Mouse (Mus musculus): ENCODE data around the gene Col12a1. TPM values are rescaled to one million over a fixed set of nuclear protein-coding genes. Genes with fewer than 3 reads are reported as not detected.

The Col12a1 gene
- polyA plus RNA-seq (2016; fragmentation: Nextera tagmentation; extraction: Ambion mirVana) = 3.8 and 7.5 TPM in 2 replicates

DNA sequence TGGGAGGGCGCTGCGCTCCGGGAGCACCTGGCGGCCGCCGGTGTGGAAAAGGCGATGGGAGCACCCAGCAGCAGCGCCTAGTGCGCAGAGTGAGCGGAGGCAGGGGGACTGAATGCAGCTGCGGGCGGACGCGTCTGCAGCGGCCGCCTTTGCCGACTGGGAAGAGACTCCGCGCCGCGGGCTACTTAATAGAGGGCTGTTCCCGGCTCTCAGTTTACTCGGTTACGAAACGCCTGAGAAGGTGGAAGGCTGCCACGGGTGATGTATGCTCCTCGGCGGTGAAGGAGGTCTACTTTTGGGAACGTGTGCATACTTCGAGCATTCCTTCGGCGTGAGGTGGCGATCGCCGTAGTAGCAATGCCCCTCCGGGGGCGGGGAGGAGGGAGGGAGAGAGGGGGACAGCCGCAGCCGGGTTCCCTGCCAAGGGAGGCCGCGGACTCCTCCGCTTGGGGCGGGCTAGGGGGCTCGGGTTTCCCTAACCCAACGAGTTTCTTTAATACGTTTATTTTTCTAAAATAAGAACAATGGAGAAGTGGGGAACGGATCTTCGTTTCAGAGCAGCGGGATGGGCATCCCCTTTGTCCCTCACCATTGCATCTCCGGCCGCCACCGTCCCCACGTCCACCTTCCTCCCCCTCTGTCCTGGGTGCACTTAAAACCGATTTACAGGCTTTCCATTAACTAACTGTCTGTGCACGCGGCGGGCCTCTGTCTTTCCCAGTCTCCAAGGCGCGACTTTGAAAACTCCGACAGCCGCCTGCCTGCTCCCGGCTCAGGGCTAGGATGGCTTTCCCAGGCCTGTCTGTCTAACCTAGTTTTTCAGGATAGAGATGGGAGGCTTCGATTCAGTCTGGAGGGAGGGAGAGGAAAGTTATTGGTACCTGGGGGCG, at the start of gene Col12a1:
TSS of gene Col12a1 (minus strand) at position 351 of the 890 bp plus-strand sequence.
- H3K36me3 ChIP-seq = no peaks in the 10 kb centered on the region
- peaks cover 65% of the 10 kb centered on the region for H3K27me3 ChIP-seq (ENCODE audit: low read depth, poor library complexity, severe bottlenecking)
- WGBS = under 1% methylated on average over 64 of the region's 64 CpGs
- H3K9me3 ChIP-seq (replicated peaks) = peaks cover 6% of the 10 kb centered on the region; the same call in 1 of the 2 replicates
- peak; percentile 73 for DNase-seq (ENCODE audit: low spot score)
- peaks cover 54% of the 10 kb centered on the region for H3K4me1 ChIP-seq
- peak within 1 kb of the TSS; percentile 67 for H3K4me3 ChIP-seq
- H3K27ac ChIP-seq (replicated peaks) = peak within 1 kb of the TSS; percentile 71

DNA sequence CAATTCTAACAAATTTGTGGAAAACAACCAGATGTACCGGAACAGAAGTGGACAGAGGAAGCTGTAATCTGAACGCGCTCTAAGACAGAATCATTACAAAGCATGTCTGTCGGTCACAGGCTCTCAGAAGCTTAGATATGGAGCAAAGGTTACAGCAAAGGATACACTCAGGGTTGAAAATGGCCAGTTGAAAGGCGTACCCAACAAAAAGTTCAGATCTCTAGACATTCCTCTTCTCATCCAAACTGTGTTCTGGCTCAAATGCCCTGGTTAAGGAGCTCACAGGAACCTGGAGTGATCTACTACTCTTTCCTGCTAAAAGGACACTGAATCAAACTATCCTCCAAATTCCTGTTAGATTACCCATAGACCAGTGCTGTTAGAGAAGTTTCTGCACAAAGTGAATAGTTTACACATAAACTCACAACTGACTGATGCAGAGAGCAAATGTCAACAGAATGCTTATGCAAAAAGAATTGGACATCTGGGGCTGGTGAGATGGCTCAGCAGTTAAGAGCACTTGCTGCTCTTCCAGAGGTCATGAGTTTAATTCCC, 48.4 kb upstream of the Col12a1 start:
- DNase-seq (ENCODE audit: low spot score) = no peak
- WGBS = 94% methylated on average over 5 of the region's 5 CpGs
- no peak overlapping the region for H3K4me3 ChIP-seq
- no peak overlapping the region for H3K27ac ChIP-seq (replicated peaks)
- H3K27me3 ChIP-seq (ENCODE audit: low read depth, poor library complexity, severe bottlenecking) = no peaks in the 10 kb centered on the region
- H3K9me3 ChIP-seq (replicated peaks) = no peaks in the 10 kb centered on the region
- no peaks in the 10 kb centered on the region for H3K4me1 ChIP-seq
- H3K36me3 ChIP-seq = 0 out of 2 replicates have a peak, but pooled peaks cover 14% of the 10 kb centered on the region

DNA sequence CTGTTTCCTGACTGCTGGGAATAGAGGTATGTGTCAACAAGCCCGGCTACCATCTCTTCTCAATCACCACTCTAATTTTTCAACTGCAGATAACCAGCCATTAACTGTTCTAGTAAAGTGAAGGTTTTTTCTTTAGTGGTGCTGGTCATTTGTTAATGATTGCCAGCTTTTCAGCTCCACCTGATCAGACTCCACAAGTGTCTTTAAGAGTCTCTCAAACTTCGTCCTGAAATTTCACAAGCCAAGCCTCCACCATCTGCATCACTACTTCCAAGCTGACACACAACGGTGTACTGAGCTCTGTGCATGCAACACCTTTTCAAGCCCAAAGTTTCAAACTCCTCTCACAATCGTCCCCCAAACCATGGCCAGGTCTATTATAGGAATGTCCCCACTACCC, 46.7 kb upstream of the Col12a1 start:
- WGBS = 86% methylated on average over 4 of the region's 4 CpGs
- DNase-seq (ENCODE audit: low spot score) = no peak
- Histone ChIP-seq H3K27ac (replicated peaks) (no peak overlapping the region), H3K36me3 (0 out of 2 replicates have a peak, but pooled peaks cover 2% of the 10 kb centered on the region), H3K9me3 (replicated peaks) (no peaks in the 10 kb centered on the region), H3K4me1 (peaks cover 2% of the 10 kb centered on the region; the same call in 1 of the 2 replicates), H3K4me3 (no peak overlapping the region), H3K27me3 (ENCODE audit: low read depth, poor library complexity, severe bottlenecking) (no peaks in the 10 kb centered on the region)

DNA sequence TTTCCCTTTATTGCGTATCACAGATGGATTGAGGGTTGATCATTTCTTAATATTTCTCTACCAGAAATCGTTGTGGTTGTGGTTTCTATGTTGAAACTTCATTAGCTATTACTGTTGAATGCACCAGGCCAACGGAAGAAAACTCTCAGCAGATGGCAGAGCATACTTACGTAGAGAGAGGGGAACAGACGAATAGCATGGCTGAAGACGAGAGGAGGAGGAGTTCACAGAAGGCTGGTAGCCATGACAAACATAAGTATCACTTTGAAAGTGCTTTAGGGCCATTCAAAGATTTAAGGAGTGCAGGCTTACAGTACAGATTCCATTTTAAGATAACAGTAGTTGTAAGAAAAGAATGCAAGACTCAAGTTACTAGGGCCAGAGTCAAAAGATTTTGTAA, 43.9 kb upstream of the Col12a1 start:
- Histone ChIP-seq H3K27me3 (ENCODE audit: low read depth, poor library complexity, severe bottlenecking) (no peaks in the 10 kb centered on the region), H3K27ac (replicated peaks) (no peak overlapping the region), H3K9me3 (replicated peaks) (no peaks in the 10 kb centered on the region), H3K36me3 (peaks cover 4% of the 10 kb centered on the region), H3K4me3 (no peak overlapping the region), H3K4me1 (peaks cover 12% of the 10 kb centered on the region)
- WGBS = 88% methylated on average over 6 of the region's 6 CpGs
- DNase-seq (ENCODE audit: low spot score) = no peak

DNA sequence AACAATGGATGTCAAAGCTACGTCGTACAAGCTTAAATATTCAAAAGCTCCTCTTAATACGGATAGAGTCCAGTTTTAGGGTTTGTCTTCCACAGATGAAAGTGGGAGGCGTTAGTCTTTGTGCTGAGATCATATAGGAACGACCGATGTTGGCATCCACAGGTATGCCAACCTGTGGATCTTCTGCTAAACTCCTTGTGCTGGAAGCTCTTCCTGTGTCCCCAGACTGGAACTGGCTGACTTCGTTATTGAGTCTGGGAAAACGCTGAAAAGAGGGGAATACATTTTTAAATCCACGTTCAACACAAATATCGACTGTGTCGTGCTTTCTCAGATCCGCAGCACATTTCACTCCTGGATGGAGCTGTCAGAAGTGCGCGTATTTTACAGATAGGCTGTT, 41.4 kb upstream of the Col12a1 start:
- peaks cover 12% of the 10 kb centered on the region for H3K4me1 ChIP-seq
- no peak for DNase-seq (ENCODE audit: low spot score)
- no peaks in the 10 kb centered on the region for H3K9me3 ChIP-seq (replicated peaks)
- peak overlapping the region; percentile 93 for H3K27ac ChIP-seq (replicated peaks)
- peaks cover 28% of the 10 kb centered on the region for H3K36me3 ChIP-seq
- H3K27me3 ChIP-seq (ENCODE audit: low read depth, poor library complexity, severe bottlenecking) = no peaks in the 10 kb centered on the region
- peak overlapping the region; percentile 71 for H3K4me3 ChIP-seq
- 12% methylated on average over 14 of the region's 14 CpGs for WGBS

DNA sequence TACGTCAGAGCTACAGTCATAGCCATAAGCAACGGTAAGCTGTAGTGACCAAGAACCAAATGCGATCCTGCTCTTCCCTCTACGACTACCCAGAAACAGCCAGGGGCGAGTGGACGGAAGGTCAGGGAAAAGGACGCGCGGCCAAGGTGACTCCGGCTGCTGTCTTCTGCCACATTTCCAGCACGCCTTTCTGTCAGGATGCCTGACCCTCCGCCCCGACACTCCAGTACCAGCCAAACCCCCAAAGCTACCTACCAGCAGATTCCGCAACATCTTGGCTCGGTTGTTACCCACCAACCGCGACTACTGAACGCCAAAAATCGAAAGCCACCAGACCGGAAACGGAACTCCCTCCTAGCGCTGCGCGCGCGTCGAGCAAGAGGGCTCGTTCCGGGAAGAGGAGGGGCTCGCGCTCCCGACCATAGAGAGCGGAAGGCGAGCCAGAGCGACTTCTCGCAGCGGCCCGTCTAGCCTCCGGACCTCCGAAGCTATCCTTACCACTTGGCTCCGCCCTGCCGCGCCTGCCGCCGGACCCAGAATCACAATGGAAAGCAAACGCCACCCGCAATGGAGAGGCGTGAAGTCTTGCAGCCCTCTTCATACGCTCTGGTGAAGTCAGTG, 40.9 kb upstream of the Col12a1 start, which contains the start of gene Cox7a2:
TSS of gene Cox7a2 (minus strand) at position 494 of the 621 bp plus-strand sequence.
- H3K4me1 ChIP-seq = peaks cover 12% of the 10 kb centered on the region
- no peaks in the 10 kb centered on the region for H3K27me3 ChIP-seq (ENCODE audit: low read depth, poor library complexity, severe bottlenecking)
- WGBS = under 1% methylated on average over 49 of the region's 49 CpGs
- no peaks in the 10 kb centered on the region for H3K9me3 ChIP-seq (replicated peaks)
- H3K27ac ChIP-seq (replicated peaks) = peak within 1 kb of the TSS; percentile 93
- peak; percentile 94 for DNase-seq (ENCODE audit: low spot score)
- H3K4me3 ChIP-seq = peak within 1 kb of the TSS; percentile 71
- H3K36me3 ChIP-seq = peaks cover 33% of the 10 kb centered on the region

DNA sequence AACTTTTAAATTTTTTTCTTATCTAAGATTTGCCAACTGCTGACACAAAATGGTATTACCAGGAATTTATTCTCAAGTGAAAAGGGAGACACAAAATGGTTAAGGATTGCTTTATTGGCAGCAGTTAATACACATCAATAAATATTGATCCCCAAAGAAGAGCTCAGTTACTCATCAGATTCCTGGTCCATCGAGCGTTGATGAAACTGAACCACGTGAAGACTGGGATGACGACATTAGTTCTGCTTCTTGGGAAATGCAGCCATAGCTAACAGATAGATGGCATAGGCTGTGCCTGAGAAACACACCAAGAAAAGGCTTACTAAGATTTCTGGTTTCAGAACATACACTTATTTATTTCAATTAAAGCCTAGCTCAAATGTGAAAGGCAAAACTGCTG, 36.7 kb upstream of the Col12a1 start:
- peaks cover 10% of the 10 kb centered on the region for H3K4me1 ChIP-seq
- no peak overlapping the region for H3K27ac ChIP-seq (replicated peaks)
- DNase-seq (ENCODE audit: low spot score) = no peak
- WGBS = 94% methylated on average over 4 of the region's 4 CpGs
- peaks cover 57% of the 10 kb centered on the region for H3K36me3 ChIP-seq
- H3K9me3 ChIP-seq (replicated peaks) = no peaks in the 10 kb centered on the region
- no peak overlapping the region for H3K4me3 ChIP-seq
- no peaks in the 10 kb centered on the region for H3K27me3 ChIP-seq (ENCODE audit: low read depth, poor library complexity, severe bottlenecking)

DNA sequence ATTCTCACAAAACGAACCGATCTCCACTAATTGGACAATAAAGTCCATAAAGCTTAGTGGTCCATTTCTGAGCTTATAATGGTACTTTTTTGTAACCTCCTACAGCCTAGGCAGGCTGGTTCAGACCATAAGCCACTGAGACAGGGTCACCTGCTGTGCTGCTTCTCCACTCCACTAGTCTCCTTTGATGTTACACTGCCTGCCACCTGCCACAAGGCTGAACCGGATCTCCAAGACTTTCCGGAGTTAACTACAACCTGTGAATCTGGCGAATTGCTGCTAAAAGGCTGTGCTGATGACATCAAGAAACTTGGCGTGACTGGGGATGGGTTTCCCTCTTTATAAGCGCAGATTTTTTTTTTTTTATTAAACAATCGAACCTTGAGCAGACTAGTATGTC, 33.2 kb upstream of the Col12a1 start:
- no peak for DNase-seq (ENCODE audit: low spot score)
- H3K4me1 ChIP-seq = no peaks in the 10 kb centered on the region
- no peak overlapping the region for H3K4me3 ChIP-seq
- H3K27me3 ChIP-seq (ENCODE audit: low read depth, poor library complexity, severe bottlenecking) = no peaks in the 10 kb centered on the region
- WGBS = 86% methylated on average over 8 of the region's 8 CpGs
- H3K9me3 ChIP-seq (replicated peaks) = no peaks in the 10 kb centered on the region
- H3K27ac ChIP-seq (replicated peaks) = no peak overlapping the region
- H3K36me3 ChIP-seq = peaks cover 46% of the 10 kb centered on the region

DNA sequence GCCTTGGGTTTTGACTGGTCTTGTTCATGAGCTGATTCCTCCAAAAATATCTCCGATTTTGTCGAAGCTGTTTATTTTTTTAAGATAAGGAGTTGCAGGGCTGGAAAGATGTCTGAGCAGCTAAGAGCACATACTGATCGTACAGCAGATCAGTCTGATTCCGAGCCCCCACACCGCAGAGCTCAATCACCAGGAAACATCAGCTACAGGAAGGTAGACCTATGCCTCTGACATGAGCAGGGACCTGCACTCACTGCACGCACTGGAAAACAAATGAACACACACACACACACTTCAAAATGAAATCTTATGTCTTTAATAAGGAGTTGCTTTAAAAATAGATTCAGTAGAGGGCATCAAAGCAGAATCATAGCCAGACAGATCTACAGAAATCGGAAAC, 32.1 kb upstream of the Col12a1 start:
- no peaks in the 10 kb centered on the region for H3K9me3 ChIP-seq (replicated peaks)
- no peaks in the 10 kb centered on the region for H3K27me3 ChIP-seq (ENCODE audit: low read depth, poor library complexity, severe bottlenecking)
- H3K36me3 ChIP-seq = peaks cover 35% of the 10 kb centered on the region

DNA sequence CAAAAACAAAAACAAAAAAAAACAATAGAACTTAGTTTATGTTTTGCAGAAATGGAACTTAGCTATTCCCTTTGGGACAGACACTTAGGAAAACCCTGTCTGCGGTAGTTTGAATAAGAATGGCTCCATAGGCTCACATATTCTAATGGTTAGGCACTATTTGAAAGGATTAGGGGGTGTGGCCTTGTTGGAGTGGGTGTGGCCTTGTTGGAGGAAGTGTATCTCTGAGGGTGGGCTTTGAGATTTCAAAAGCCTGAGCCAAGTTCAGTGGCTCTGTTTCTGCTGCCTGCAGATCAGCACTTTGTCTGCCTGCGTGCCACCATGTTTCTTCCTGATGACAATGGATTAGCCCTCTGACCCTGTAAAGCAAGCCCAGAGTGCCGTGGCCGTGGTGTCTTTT, 26.4 kb upstream of the Col12a1 start:
- DNase-seq (ENCODE audit: low spot score) = no peak
- 53% methylated on average over 4 of the region's 4 CpGs for WGBS
- Histone ChIP-seq H3K27me3 (ENCODE audit: low read depth, poor library complexity, severe bottlenecking) (no peaks in the 10 kb centered on the region), H3K36me3 (no peaks in the 10 kb centered on the region), H3K4me3 (no peak overlapping the region), H3K9me3 (replicated peaks) (no peaks in the 10 kb centered on the region), H3K27ac (replicated peaks) (no peak overlapping the region), H3K4me1 (no peaks in the 10 kb centered on the region)

More for the DNA sequence above, 32.1 kb upstream of the Col12a1 start:
- Histone ChIP-seq H3K4me3 (no peak overlapping the region), H3K4me1 (no peaks in the 10 kb centered on the region), H3K27ac (replicated peaks) (no peak overlapping the region)
- 81% methylated on average over 7 of the region's 7 CpGs for WGBS
- no peak for DNase-seq (ENCODE audit: low spot score)

DNA sequence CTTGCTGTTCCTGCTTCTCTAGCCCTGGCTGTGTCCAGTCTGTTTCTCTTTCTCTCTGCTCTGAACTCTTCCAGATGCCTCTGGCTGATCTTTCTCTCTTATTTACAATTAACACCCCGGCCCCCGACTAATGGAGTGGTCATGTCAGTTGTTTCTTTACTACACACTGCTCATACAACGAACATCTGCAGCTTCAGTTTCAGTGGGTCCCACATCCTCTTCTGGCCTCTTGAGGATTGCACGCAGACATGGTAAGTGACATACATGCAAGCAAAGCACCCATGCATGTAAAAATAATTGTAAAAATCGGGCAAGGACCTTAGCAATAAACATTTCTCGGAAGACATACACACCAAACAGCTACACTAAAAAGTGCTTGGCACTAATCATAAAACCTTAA, 17.0 kb upstream of the Col12a1 start:
- Histone ChIP-seq H3K27me3 (ENCODE audit: low read depth, poor library complexity, severe bottlenecking) (no peaks in the 10 kb centered on the region), H3K4me1 (no peaks in the 10 kb centered on the region), H3K9me3 (replicated peaks) (no peaks in the 10 kb centered on the region), H3K27ac (replicated peaks) (no peak overlapping the region), H3K36me3 (no peaks in the 10 kb centered on the region), H3K4me3 (no peak overlapping the region)
- no peak for DNase-seq (ENCODE audit: low spot score)
- 90% methylated on average over 6 of the region's 6 CpGs for WGBS

DNA sequence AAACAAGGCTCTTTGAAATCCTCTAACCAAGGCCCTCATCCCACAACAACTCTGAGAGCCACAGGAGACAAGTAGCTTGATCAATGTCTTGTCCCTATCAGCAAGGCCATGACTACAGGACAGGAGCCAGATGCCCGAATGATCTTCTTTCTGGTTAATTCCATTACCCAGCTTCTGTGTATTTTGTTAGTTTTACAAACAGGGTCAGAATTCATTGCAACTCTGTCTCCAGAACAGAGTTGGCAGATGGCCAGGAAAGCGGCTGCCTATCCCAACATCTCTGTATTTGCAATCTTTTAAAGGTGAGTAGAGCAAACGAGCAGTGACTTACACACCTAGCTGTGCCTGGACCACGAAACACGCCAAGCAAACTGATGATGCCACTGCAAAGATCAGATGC, 11.7 kb upstream of the Col12a1 start:
- DNase-seq (ENCODE audit: low spot score) = no peak
- WGBS = 92% methylated on average over 5 of the region's 5 CpGs
- H3K9me3 ChIP-seq (replicated peaks) = no peaks in the 10 kb centered on the region
- no peaks in the 10 kb centered on the region for H3K36me3 ChIP-seq
- H3K27ac ChIP-seq (replicated peaks) = no peak overlapping the region
- no peak overlapping the region for H3K4me3 ChIP-seq
- H3K4me1 ChIP-seq = no peaks in the 10 kb centered on the region
- no peaks in the 10 kb centered on the region for H3K27me3 ChIP-seq (ENCODE audit: low read depth, poor library complexity, severe bottlenecking)
